Mouse (Mus musculus): Measurements from ENCODE around the gene Ddx39b. TPM values are rescaled to one million over a fixed set of nuclear protein-coding genes. Genes with fewer than 3 reads are reported as not detected.
A peak's percentile ranks its signal among the peaks of the same experiment; 100 is the strongest.

Gene Ddx39b
- polyA plus RNA-seq, 1 experiment from 2014 or later, result 488 TPM

DNA sequence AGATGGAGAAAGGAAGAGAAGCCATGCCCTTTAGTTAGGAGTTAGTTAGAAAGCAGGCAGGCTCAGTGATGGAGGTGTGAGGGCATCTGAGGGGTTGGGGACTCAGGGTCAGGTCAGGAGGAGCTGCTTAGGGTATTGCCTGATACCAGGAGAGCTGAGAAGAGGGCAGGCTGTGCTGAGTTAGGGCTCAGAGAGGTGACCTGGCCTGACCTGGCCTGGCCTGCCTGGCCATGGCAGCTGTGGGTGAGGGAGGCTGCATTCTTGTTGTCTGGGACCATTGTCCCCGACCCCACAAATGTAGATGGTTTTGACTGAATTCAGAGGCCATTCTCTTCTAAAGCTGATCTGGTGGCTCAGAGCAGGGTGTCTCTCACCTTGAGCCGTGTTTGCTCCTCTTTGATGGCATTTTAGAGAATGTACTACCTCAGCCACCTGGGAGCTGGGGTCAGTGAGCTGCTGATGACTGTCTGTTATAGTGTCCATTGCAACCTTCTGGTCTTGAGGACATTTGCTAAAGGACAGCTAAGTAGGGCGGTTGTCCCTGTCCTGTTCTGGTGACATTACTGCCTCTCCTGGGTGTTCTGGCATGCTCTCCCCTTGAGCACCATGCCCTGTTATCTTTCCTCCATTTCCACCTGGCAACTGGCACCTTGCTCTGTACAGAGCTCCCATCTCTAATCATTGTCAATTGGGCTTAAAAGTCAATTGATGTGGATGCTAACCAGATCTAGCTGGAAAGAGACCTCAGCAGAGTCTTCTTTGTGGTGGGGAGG, 9.0 kb downstream of the Ddx39b start:
- Histone ChIP-seq H3K4me2 (replicated peaks) (no peak overlapping the region), H3K9ac (no peak overlapping the region), H3K9me3 (replicated peaks) (no peaks in the 10 kb centered on the region), H3K4me3 (no peak overlapping the region), H3K27me3 (no peaks in the 10 kb centered on the region), H3K27ac (no peak overlapping the region), H3K36me3 (peaks cover 87% of the 10 kb centered on the region), H3K4me1 (peaks cover 11% of the 10 kb centered on the region)
- 92% methylated on average over 3 of the region's 3 CpGs for WGBS
- ATAC-seq (ENCODE audit: low FRiP score), result no peak

DNA sequence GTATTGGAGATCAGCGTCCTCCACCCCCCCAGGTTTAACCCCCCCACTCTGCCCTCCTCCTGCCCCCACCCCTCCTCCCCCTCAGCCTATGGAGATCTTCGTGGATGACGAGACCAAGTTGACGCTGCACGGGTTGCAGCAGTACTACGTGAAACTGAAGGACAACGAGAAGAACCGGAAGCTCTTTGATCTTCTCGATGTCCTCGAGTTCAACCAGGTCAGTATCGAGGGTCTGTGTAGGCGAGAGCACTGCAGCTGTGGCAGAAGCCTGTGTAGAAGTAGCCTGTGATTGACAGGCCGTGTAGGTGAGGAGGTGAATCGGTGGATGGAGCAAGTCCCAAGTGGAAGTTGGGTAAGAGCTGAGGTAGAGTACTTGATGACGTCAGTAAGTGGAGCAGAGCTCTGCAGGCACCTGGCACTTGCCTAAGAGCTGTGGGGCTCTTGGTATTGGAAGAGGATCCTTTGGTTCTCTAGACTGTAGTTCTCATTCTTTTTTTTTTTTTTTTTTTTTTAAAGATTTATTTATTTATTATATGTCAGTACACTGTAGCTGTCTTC, 9.7 kb downstream of the Ddx39b start:
- H3K4me2 ChIP-seq (replicated peaks), result no peak overlapping the region
- H3K4me3 ChIP-seq, result no peak overlapping the region
- WGBS, result 87% methylated on average over 15 of the region's 15 CpGs
- no peaks in the 10 kb centered on the region for H3K9me3 ChIP-seq (replicated peaks)
- peaks cover 80% of the 10 kb centered on the region for H3K36me3 ChIP-seq
- no peaks in the 10 kb centered on the region for H3K27me3 ChIP-seq
- H3K27ac ChIP-seq, result no peak overlapping the region
- no peak overlapping the region; the same call in 1 of the 2 replicates for H3K9ac ChIP-seq
- ATAC-seq (ENCODE audit: low FRiP score), result no peak
- H3K4me1 ChIP-seq, result peaks cover 4% of the 10 kb centered on the region

DNA sequence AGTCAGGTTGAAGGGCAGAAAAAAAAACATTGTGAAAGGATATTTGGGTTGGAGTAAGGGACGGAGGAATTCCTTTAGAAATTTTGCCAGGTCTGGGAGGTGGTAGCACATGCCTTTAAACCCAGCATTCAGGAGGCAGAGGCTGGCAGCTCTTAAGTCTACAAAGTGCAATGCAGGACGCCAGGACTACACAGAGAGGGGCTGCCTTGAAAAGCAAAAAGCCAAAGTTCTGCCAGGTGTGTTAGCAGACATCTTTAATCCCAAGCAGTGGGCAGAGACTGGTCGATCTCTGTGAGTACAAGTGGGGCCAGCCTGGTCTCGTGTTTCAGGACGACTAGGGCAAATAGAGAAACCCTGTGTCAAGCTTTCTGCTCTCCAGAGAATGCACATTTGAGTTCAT, 10.4 kb downstream of the Ddx39b start:
- Histone ChIP-seq H3K4me1 (no peaks in the 10 kb centered on the region), H3K27me3 (no peaks in the 10 kb centered on the region), H3K27ac (no peak overlapping the region), H3K4me3 (no peak overlapping the region), H3K9me3 (replicated peaks) (no peaks in the 10 kb centered on the region), H3K9ac (no peak overlapping the region), H3K4me2 (replicated peaks) (no peak overlapping the region), H3K36me3 (peaks cover 72% of the 10 kb centered on the region)
- WGBS, result 84% methylated on average over 5 of the region's 5 CpGs
- ATAC-seq (ENCODE audit: low FRiP score), result no peak

DNA sequence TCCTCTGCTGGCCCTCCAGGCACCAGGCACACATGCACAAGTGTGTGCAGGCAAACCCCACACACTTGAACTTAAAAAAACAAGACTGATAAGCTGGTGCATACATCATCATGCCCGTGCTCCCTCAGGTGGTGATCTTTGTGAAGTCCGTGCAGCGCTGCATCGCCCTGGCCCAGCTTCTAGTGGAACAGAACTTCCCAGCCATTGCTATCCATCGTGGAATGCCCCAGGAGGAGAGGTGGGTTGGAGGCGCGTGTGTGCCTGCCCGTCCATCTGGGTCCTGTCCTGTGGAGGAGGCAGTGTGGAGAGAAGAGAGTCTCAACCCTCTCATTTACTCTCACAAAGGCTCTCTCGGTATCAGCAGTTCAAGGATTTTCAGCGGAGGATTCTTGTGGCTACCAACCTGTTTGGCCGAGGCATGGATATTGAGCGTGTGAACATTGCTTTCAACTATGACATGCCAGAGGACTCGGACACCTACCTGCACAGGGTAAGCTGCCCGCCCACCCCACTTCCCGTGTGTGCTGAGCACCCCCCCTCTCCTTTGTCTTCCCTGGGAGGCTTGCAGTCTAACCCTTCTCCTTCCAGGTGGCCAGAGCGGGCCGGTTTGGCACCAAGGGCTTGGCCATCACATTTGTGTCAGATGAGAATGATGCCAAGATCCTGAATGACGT, 11.2 kb downstream of the Ddx39b start:
- Histone ChIP-seq H3K27me3 (no peaks in the 10 kb centered on the region), H3K36me3 (peaks cover 65% of the 10 kb centered on the region), H3K4me2 (replicated peaks) (no peak overlapping the region), H3K4me1 (peaks cover under 1% of the 10 kb centered on the region; the same call in 1 of the 2 replicates), H3K4me3 (no peak overlapping the region), H3K9ac (no peak overlapping the region), H3K9me3 (replicated peaks) (no peaks in the 10 kb centered on the region), H3K27ac (no peak overlapping the region)
- WGBS, result 87% methylated on average over 18 of the region's 18 CpGs
- no peak for ATAC-seq (ENCODE audit: low FRiP score)

DNA sequence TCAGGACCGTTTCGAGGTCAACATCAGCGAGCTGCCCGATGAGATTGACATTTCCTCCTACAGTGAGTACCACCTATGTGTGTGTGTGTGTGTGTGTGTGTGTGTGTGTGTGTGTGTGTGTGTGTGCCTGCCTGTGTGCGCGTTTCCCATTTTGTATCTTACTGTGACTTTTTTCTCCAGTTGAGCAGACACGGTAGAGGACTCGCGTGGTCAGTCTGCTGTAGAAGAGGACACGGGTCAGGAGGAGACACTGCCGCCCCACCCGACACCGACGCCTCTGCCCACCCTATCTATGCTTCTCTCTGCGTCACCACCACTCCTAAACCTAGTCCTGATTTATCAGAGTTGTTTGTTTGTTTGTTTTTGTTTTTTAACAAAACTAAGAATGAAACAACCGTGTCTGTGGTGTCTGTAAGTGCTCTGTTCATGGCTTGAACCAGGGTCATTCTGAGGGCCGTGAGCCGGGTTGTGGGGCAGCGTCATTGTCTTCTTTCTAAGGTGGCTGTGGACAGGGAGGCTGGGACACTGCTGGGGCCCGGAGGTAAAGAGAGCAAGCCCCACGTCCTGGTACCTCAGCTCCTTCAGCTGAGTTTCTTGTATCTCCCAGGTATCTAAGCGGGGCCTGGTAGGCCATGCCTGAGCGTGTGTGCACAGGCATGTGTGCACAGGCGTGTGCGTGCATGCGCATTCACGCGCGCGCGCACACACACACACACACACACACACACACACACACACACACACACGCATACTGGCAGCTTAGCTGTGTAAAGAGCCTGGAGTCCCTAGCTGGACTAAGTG, 11.9 kb downstream of the Ddx39b start:
- no peak overlapping the region for H3K27ac ChIP-seq
- H3K27me3 ChIP-seq, result no peaks in the 10 kb centered on the region
- peaks cover 3% of the 10 kb centered on the region for H3K4me1 ChIP-seq
- WGBS, result 88% methylated on average over 32 of the region's 32 CpGs
- peaks cover 57% of the 10 kb centered on the region for H3K36me3 ChIP-seq
- H3K9ac ChIP-seq, result no peak overlapping the region
- H3K4me2 ChIP-seq (replicated peaks), result no peak overlapping the region
- H3K4me3 ChIP-seq, result no peak overlapping the region
- ATAC-seq (ENCODE audit: low FRiP score), result no peak
- H3K9me3 ChIP-seq (replicated peaks), result no peaks in the 10 kb centered on the region

DNA sequence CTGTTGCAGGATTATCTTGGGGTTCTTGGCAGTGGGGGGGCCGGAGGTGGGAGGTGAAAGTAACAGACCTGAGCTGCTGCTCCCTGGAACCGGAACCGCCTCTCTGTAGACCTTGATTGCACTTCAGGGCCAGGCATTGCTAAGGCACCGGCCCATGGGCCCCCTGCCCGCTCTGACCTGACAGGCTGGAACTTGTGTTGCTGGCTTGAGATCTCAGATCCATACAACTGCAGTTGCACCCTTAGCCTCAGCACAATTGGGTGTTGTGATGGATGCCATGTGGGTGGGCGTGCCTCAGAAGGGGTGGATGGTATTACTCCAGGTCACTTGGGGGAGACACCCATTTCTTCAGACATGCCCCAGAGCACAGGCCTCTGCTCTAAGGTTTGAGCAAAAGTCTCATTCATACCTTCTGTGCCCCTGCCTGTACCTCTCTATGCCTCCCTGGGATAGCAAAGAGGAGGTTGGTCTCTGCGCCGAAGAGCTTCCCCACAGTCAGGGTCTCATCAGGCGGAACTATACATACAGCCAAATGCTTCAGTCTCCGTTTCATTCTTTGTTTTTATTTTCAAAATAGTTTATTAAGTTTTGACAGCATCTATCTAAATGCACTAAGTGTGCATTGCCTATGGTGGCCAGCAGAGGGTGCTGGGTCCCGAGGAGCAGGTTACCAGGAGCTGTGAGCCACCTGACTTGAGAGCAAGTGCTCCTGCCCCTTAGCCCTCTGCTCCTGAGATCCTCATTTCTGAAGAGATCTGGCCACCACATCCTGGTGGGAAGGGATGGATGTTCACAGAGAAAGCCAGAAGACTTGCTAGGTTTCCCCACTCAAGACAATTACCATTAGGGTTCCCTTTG, 12.9 kb downstream of the Ddx39b start:
- Histone ChIP-seq H3K27me3 (0 out of 2 replicates have a peak, but pooled peaks cover 2% of the 10 kb centered on the region), H3K9ac (no peak overlapping the region), H3K9me3 (replicated peaks) (no peaks in the 10 kb centered on the region), H3K4me3 (no peak overlapping the region), H3K27ac (no peak overlapping the region), H3K4me1 (peaks cover 3% of the 10 kb centered on the region), H3K4me2 (replicated peaks) (no peak overlapping the region), H3K36me3 (peaks cover 48% of the 10 kb centered on the region)
- ATAC-seq (ENCODE audit: low FRiP score), result peak; percentile 26; the same call in 1 of the 2 replicates
- 58% methylated on average over 11 of the region's 11 CpGs for WGBS

DNA sequence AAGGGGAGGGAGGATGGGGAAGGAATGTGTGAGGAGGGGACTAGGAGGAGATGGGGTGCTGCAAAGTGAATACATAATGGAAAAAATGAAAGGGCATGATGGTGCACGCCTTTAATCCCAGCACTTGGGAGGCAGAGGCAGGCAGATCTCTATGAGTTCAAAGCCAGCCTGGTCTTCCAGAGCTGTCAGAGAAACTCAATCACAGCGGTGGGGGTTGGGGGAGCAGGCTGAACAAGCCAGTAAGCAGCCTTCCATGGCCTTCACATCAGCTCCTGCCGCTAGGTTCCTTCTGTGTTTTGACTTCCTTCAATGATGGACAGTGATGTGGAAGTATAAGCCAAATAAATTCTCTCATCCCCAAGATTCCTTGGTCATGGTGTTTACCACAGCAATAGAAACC, 13.8 kb downstream of the Ddx39b start:
- 79% methylated on average over 3 of the region's 3 CpGs for WGBS
- H3K9me3 ChIP-seq (replicated peaks), result no peaks in the 10 kb centered on the region
- H3K4me2 ChIP-seq (replicated peaks), result no peak overlapping the region
- H3K9ac ChIP-seq, result no peak overlapping the region; the same call in 1 of the 2 replicates
- no peak for ATAC-seq (ENCODE audit: low FRiP score)
- H3K27ac ChIP-seq, result no peak overlapping the region
- peaks cover 39% of the 10 kb centered on the region for H3K36me3 ChIP-seq
- 0 out of 2 replicates have a peak, but pooled peaks cover 8% of the 10 kb centered on the region for H3K27me3 ChIP-seq
- H3K4me1 ChIP-seq, result peaks cover 3% of the 10 kb centered on the region
- H3K4me3 ChIP-seq, result no peak overlapping the region

DNA sequence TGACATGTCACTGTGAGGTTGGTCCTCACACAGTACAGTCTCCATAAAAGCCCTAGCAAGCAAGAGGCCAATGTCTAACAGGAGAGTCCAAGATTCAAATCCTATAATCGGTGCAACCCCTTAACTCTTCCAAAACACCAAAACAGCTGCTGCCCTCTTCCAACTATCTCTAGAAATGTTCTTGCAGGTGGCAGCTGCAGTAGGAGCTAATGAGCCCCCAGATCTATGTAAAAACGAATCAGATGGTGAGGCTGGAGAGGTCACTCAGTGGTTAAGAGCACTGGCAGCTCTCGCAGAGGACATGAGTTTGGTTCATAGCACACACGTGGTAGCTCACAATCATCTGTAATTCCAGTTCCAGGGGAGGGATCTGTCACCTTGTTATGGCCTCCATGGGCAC, 14.2 kb downstream of the Ddx39b start:
- Histone ChIP-seq H3K27ac (no peak overlapping the region), H3K4me1 (peaks cover 3% of the 10 kb centered on the region), H3K4me2 (replicated peaks) (no peak overlapping the region), H3K27me3 (0 out of 2 replicates have a peak, but pooled peaks cover 8% of the 10 kb centered on the region), H3K4me3 (no peak overlapping the region), H3K9ac (no peak overlapping the region; the same call in 1 of the 2 replicates), H3K9me3 (replicated peaks) (no peaks in the 10 kb centered on the region), H3K36me3 (peaks cover 35% of the 10 kb centered on the region)
- ATAC-seq (ENCODE audit: low FRiP score), result no peak
- 65% methylated on average over 4 of the region's 4 CpGs for WGBS

DNA sequence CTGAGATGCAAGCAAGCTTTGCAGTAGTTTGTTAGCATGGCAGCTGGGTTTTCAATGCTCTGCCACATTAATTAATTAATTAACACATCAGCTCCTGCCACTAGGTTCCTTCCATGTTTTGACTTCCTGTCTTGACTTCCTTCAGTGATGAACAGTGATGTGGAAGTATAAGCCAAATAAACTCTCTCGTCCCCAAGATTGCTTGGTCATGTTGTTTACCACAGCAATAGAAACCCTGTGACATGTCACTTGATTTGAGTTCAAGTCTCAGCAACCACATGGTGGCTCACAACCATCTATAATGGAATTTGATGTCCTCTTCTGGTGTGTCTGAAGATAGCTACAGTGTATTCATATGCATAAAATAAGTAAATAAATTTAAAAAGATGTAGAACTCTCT, 15.8 kb downstream of the Ddx39b start:
- 84% methylated on average over 1 of the region's 1 CpGs for WGBS
- no peak for ATAC-seq (ENCODE audit: low FRiP score)
- H3K4me2 ChIP-seq (replicated peaks), result no peak overlapping the region

DNA sequence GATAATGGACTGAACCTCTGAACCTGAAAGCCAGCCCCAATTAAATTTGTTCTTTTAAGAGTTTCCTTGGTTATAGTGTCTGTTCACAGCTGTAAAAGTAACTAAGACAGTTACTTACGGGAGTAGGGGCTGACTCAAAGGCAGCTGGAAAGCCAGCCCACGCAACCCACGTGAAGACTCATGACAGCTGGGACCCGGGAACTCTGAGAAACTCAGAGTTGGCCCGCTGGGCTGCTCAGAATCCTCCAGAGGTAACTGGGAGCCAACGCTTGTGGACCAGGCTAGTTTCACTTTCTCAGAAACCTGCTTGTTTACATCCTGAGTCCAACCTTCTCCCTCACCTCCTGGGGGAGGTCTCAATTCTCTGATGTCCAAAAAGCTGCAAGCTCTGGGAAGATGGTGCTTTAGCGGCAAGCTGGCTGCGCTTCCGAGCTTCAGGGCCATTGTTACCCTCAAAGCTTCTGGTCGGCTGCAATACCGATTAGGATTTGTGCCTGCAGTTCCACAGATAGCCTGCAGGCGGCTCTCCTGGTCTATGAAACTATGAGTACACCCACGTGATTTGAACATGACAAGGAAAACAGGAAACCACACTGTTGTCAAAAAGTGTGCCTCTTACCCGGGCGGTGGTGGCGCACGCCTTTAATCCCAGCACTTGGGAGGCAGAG, 16.4 kb downstream of the Ddx39b start:
- Histone ChIP-seq H3K27ac (no peak overlapping the region), H3K4me3 (peak overlapping the region; percentile 10; the same call in 1 of the 2 replicates), H3K9me3 (replicated peaks) (no peaks in the 10 kb centered on the region), H3K36me3 (peaks cover 14% of the 10 kb centered on the region), H3K27me3 (peaks cover 21% of the 10 kb centered on the region), H3K4me2 (replicated peaks) (peak overlapping the region; percentile 34), H3K4me1 (peaks cover 6% of the 10 kb centered on the region), H3K9ac (peak overlapping the region; percentile 36)
- no peak for ATAC-seq (ENCODE audit: low FRiP score)
- 13% methylated on average over 17 of the region's 17 CpGs for WGBS

More for the DNA sequence above, 15.8 kb downstream of the Ddx39b start:
- Histone ChIP-seq H3K27ac (no peak overlapping the region), H3K4me3 (no peak overlapping the region), H3K9ac (no peak overlapping the region), H3K36me3 (peaks cover 20% of the 10 kb centered on the region), H3K9me3 (replicated peaks) (no peaks in the 10 kb centered on the region), H3K4me1 (peaks cover 3% of the 10 kb centered on the region), H3K27me3 (peaks cover 18% of the 10 kb centered on the region; the same call in 1 of the 2 replicates)
